Mouse (Mus musculus) forebrain, embryonic 14.5 days (tissue): Measurements from ENCODE around the gene Eri2. TPM values are rescaled to one million over a fixed set of nuclear protein-coding genes. Genes with fewer than 3 reads are reported as not detected.
"Not testable (repeated sequence)": the region's sequence is repeated elsewhere in the genome, so short reads cannot be mapped to it uniquely, and the experiment has no call there.

Experiments used
- ATAC-seq: fragments of 200-750 bp; cut with Nextera tagmentation; 2 replicates; pipeline ENCODE4 v1.8.0; 2017; ENCODE audit warnings: mild to moderate bottlenecking, moderate library complexity
- DNase-seq: peaks from one replicate; pipeline ENCODE4 v3.0.0-alpha.2; 2015; ENCODE audit warnings: low spot score
- H3K27ac ChIP-seq: fragments of 300-500 bp; sonication (generic); 2 replicates; pipeline ENCODE4 v1.5.1; 2014; ENCODE audit warnings: low read depth, mild to moderate bottlenecking, control low read depth, low read length, moderate library complexity
- H3K27me3 ChIP-seq: fragments of 300-500 bp; sonication (generic); replicated peaks from 2 replicates; pipeline ENCODE4 v1.6.1; 2014; ENCODE audit warnings: low read length, control low read depth, mixed read lengths; ENCODE audit not compliant: control insufficient read depth, insufficient read depth
- H3K36me3 ChIP-seq: fragments of 300-500 bp; sonication (generic); 2 replicates; pipeline ENCODE4 v1.6.1; 2014; ENCODE audit warnings: low read length, control low read depth; ENCODE audit not compliant: control insufficient read depth, insufficient read depth
- H3K4me1 ChIP-seq: fragments of 300-500 bp; sonication (generic); 2 replicates; pipeline ENCODE4 v1.6.1; 2014; ENCODE audit warnings: antibody characterized with exemption, low read length, control low read depth; ENCODE audit not compliant: control insufficient read depth, insufficient read depth
- H3K4me2 ChIP-seq: fragments of 300-500 bp; sonication (generic); 2 replicates; pipeline ENCODE4 v1.6.1; 2014; ENCODE audit warnings: mild to moderate bottlenecking, control low read depth, low read length
- H3K4me3 ChIP-seq: fragments of 300-500 bp; sonication (generic); 2 replicates; pipeline ENCODE4 v1.5.1; 2014; ENCODE audit warnings: low read depth, low read length, control low read depth
- H3K9ac ChIP-seq: fragments of 300-500 bp; sonication (generic); 2 replicates; pipeline ENCODE4 v1.6.1; 2014; ENCODE audit warnings: mild to moderate bottlenecking, low read length, control low read depth, moderate library complexity
- H3K9me3 ChIP-seq: fragments of 300-500 bp; sonication (generic); replicated peaks from 2 replicates; pipeline ENCODE4 v1.6.1; 2016; ENCODE audit warnings: low read length, control low read depth, mixed read lengths; ENCODE audit not compliant: control insufficient read depth
- WGBS: fragments of 180-500 bp; shearing (Covaris S2); extraction: QIAGEN DNeasy Blood & Tissue Kit; methylation state at CpG from one replicate; pipeline ENCODE4 v1.1.7; 2014; 5-methylcytosine and 5-hydroxymethylcytosine counted together
- polyA plus RNA-seq: library from polyadenylated mRNA; unstranded; fragments of >200 nt; fragmentation: Nextera tagmentation; extraction: Ambion mirVana; gene quantifications from 2 replicates; pipeline ENCODE4 v1.2.1, GENCODE M21; 2014

Gene Eri2
- polyA plus RNA-seq, 1 experiment from 2014 or later: 27.0 TPM

DNA sequence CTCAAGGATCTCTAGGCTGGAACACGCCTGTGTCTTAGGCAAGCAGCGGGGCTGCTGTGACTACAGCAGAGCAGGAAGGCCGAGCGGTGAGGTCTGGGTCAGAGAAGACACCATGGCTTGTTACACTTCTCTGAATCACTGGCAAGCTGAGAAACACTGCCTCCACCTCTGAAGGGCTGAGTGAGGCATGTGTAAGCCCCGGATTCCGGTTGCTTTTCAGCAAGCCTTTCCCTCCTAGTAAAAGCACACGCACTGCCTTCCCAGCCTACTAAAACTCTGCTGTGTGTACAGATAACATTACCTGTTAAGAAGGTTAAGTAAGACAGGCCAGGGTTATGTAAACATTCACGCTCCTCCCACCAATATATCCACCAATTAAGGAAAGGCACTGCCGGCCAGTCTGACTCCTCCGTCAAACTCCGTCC is 33.3 kb downstream of the Eri2 start, which contains the start of gene Acsm3:
Gene Acsm3 (plus strand): TSS at position 397 of the 425 bp plus-strand sequence.
- Histone ChIP-seq H3K4me3 (no peak within 1 kb of the TSS), H3K4me1 (no peaks in the 10 kb centered on the region), H3K9ac (no peak within 1 kb of the TSS), H3K9me3 (no peaks in the 10 kb centered on the region), H3K36me3 (no peaks in the 10 kb centered on the region), H3K27me3 (no peaks in the 10 kb centered on the region), H3K4me2 (no peak within 1 kb of the TSS), H3K27ac (no peak within 1 kb of the TSS)
- 89% methylated on average over 11 of the region's 11 CpGs for WGBS
- DNase-seq (no peak), ATAC-seq (no peak)

DNA sequence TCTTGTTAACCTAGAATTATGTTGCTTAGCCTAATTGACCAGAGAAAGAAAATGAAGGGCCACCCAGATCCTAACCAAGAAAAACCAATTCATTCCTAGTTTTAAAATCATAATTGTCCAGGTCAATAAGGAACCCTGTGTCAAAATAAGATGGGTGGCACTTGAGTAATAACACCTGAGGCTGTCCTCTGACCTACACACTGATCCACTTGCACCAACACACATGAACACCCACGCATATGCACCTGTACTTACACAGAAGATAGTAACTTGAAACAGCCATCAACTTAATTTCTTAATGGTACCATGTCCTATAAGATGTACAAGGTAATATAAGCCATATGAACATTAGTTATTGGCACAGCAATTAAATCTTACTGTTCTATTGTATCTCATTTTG is 40.2 kb downstream of the Eri2 start:
- WGBS: 93% methylated on average over 1 of the region's 1 CpGs
- Histone ChIP-seq H3K36me3 (no peaks in the 10 kb centered on the region), H3K27ac (no peak overlapping the region), H3K4me2 (no peak overlapping the region), H3K27me3 (no peaks in the 10 kb centered on the region), H3K9me3 (no peaks in the 10 kb centered on the region), H3K9ac (no peak overlapping the region), H3K4me3 (no peak overlapping the region), H3K4me1 (no peaks in the 10 kb centered on the region)
- DNase-seq (no peak), ATAC-seq (no peak)

GRCm38 (mm10) chr7:119749942-119750341 is 43.9 kb downstream of the Eri2 start:
- ATAC-seq: no peak
- no peaks in the 10 kb centered on the region for H3K4me1 ChIP-seq
- H3K27me3 ChIP-seq: no peaks in the 10 kb centered on the region
- H3K9ac ChIP-seq: no peak overlapping the region
- no peak overlapping the region for H3K4me3 ChIP-seq
- WGBS: 61% methylated on average over 2 of the region's 2 CpGs
- no peak overlapping the region for H3K4me2 ChIP-seq
- no peak overlapping the region for H3K27ac ChIP-seq
- H3K36me3 ChIP-seq: no peaks in the 10 kb centered on the region
- no peaks in the 10 kb centered on the region for H3K9me3 ChIP-seq
- no peak for DNase-seq

GRCm38 (mm10) chr7:119748761-119749160 is 45.1 kb downstream of the Eri2 start:
- DNase-seq (no peak), ATAC-seq (no peak)
- H3K4me3 ChIP-seq: no peak overlapping the region
- H3K36me3 ChIP-seq: no peaks in the 10 kb centered on the region
- H3K9me3 ChIP-seq: no peaks in the 10 kb centered on the region
- no peaks in the 10 kb centered on the region for H3K4me1 ChIP-seq
- H3K9ac ChIP-seq: no peak overlapping the region
- H3K27me3 ChIP-seq: no peaks in the 10 kb centered on the region
- WGBS: 94% methylated on average over 1 of the region's 2 CpGs
- no peak overlapping the region for H3K27ac ChIP-seq
- no peak overlapping the region for H3K4me2 ChIP-seq

DNA sequence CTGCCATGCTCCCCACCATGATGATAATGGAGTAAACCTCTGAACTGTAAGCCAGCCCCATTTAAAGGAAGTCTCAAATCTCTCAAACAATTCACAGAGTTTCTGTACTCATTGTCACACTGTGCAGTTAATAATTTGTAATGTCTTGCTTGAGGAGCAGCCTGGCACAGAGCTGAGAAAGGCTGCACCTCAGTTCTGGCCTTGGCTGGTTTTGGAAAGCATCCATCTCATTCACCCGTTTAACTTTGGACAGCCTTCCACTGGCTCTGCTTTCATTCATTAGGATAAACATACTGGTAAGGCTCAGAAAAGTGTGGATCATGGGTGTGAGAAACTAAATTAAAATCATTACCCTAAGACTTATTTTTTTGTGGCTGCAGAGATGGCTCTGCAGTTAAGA is 48.0 kb downstream of the Eri2 start:
- DNase-seq (no peak), ATAC-seq (no peak)
- Histone ChIP-seq H3K9ac (no peak overlapping the region), H3K27ac (no peak overlapping the region), H3K4me2 (no peak overlapping the region), H3K4me1 (no peaks in the 10 kb centered on the region), H3K9me3 (no peaks in the 10 kb centered on the region), H3K27me3 (no peaks in the 10 kb centered on the region), H3K4me3 (no peak overlapping the region), H3K36me3 (no peaks in the 10 kb centered on the region)
- WGBS: 78% methylated on average over 1 of the region's 1 CpGs

- Histone ChIP-seq H3K4me1 (no peaks in the 10 kb centered on the region), H3K4me3 (no peak overlapping the region), H3K27ac (no peak overlapping the region), H3K9me3 (no peaks in the 10 kb centered on the region), H3K36me3 (no peaks in the 10 kb centered on the region), H3K9ac (no peak overlapping the region), H3K4me2 (peak overlapping the region; percentile 35), H3K27me3 (no peaks in the 10 kb centered on the region)
- peak; percentile 15 for DNase-seq
- ATAC-seq: no peak
- WGBS: 13% methylated on average over 34 of the region's 34 CpGs
Observed at GRCm38 (mm10) chr7:119744321-119744720, 49.5 kb downstream of the Eri2 start.

DNA sequence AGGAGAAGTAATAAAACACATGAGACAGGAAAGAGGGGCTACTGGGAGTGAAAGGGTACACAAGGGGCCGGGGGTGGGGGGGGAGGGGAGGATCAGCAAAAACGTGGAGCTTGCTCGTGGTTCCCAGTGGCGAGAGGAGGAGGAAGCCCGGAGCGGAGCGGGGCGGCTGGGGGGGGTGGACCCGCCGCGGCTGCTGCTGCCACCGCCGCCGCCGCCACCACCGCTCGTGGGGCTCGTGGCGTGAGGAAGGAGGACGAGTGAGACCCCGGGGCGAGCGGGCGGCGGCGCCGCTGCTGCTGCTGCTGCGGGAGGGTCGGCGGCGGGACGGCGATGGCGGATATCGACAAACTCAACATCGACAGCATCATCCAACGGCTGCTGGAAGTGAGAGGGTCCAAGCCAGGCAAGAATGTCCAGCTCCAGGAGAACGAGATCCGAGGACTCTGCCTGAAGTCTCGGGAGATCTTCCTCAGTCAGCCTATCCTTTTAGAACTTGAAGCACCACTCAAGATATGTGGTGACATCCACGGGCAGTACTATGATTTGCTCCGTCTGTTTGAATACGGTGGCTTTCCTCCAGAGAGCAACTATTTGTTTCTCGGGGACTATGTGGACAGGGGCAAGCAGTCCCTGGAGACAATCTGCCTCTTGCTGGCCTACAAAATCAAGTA is 53.9 kb downstream of the Eri2 start:
- Histone ChIP-seq H3K9ac (peak overlapping the region; percentile 47; the same call in 1 of the 2 replicates), H3K4me3 (peak overlapping the region; percentile 30), H3K4me2 (peak overlapping the region; percentile 40)
- peak; percentile 7 for DNase-seq
- not testable (repeated sequence) for H3K4me1 ChIP-seq, H3K27ac ChIP-seq, H3K27me3 ChIP-seq, H3K36me3 ChIP-seq, H3K9me3 ChIP-seq
- 0% methylated on average over 22 of the region's 44 CpGs for WGBS
- ATAC-seq: peak; percentile 83

GRCm38 (mm10) chr7:119738877-119739276 is 55.0 kb downstream of the Eri2 start:
- WGBS: 91% methylated on average over 2 of the region's 2 CpGs
- no peaks in the 10 kb centered on the region for H3K4me1 ChIP-seq
- no peak overlapping the region for H3K4me2 ChIP-seq
- ATAC-seq: no peak
- H3K9me3 ChIP-seq: no peaks in the 10 kb centered on the region
- H3K4me3 ChIP-seq: no peak overlapping the region
- H3K36me3 ChIP-seq: no peaks in the 10 kb centered on the region
- H3K27me3 ChIP-seq: no peaks in the 10 kb centered on the region
- no peak overlapping the region for H3K9ac ChIP-seq
- DNase-seq: no peak
- no peak overlapping the region for H3K27ac ChIP-seq

DNA sequence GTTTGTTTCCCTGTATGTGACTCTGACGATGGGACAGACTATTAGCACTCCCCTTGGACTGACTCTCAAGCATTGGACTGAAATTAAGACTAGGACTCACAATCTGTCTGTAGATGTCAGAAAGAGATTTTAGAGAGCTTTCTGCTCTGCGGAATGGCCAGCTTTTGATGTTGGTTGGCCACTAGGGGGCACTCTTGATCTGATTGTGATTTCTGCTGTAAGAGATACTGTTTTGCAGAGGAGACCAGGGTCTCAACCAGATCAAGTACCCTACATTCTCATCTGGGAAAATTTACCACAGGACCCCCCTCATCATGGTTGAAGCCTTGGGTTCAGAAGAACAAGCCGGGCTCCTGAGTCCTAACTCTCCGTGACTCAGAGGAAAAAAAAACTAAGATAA is 62.6 kb downstream of the Eri2 start:
- H3K4me3 ChIP-seq, H3K4me2 ChIP-seq, H3K27ac ChIP-seq, H3K4me1 ChIP-seq, H3K27me3 ChIP-seq, H3K36me3 ChIP-seq, ATAC-seq, H3K9me3 ChIP-seq, H3K9ac ChIP-seq: not testable (repeated sequence)
- DNase-seq: peak; percentile 19
- 86% methylated on average over 4 of the region's 4 CpGs for WGBS
